Mouse (Mus musculus) CH12.LX (cell line): ENCODE measurements around the gene Kank1.
A peak's percentile ranks its signal among the peaks of the same experiment; 100 is the strongest.

Experiments used
- CHD1 ChIP-seq: IDR thresholded peaks from 2 replicates; pipeline ENCODE4 v1.6.1; 2012; ENCODE audit warnings: low read depth, low read length, improper control_type of control experiment, inconsistent platforms
- CTCF ChIP-seq, 2 experiments: IDR thresholded peaks in 1 of 2; conservative IDR thresholded peaks in 1 of 2; 2 replicates each; pipeline ENCODE4 v1.5.1; 2011 to 2012; ENCODE audit warnings: low read depth in 2 of 2, low read length in 2 of 2, improper control_type of control experiment in 1 of 2, inconsistent platforms in 1 of 2, mild to moderate bottlenecking in 1 of 2, moderate library complexity in 1 of 2
- ETS1 ChIP-seq: conservative IDR thresholded peaks from 2 replicates; pipeline ENCODE4 v1.6.1; 2012; ENCODE audit warnings: low read depth, mild to moderate bottlenecking, inconsistent platforms, low read length, improper control_type of control experiment, moderate library complexity
- GABPA ChIP-seq: IDR thresholded peaks from 2 replicates; pipeline ENCODE4 v1.6.1; 2012; ENCODE audit warnings: low read depth, low read length, improper control_type of control experiment, inconsistent platforms; ENCODE audit not compliant: insufficient replicate concordance
- MXI1 ChIP-seq: IDR thresholded peaks from 2 replicates; pipeline ENCODE4 v1.6.1; 2011; ENCODE audit warnings: mild to moderate bottlenecking, low read depth, low read length, improper control_type of control experiment
- MYC ChIP-seq: IDR thresholded peaks from 2 replicates; pipeline ENCODE4 v1.6.1; 2011; ENCODE audit warnings: low read depth, mild to moderate bottlenecking, improper control_type of control experiment, low read length
- POLR2A ChIP-seq: IDR thresholded peaks from 2 replicates; pipeline ENCODE4 v1.6.1; 2011; ENCODE audit warnings: low read depth, mild to moderate bottlenecking, improper control_type of control experiment, low read length
- SMC3 ChIP-seq: IDR thresholded peaks from 2 replicates; pipeline ENCODE4 v1.6.1; 2011; ENCODE audit warnings: low read depth, low read length, improper control_type of control experiment
- TCF12 ChIP-seq: IDR thresholded peaks from 2 replicates; pipeline ENCODE4 v1.6.1; 2014; ENCODE audit warnings: low read depth, mild to moderate bottlenecking, inconsistent platforms, low read length, improper control_type of control experiment
- ZNF384 ChIP-seq: IDR thresholded peaks from 2 replicates; pipeline ENCODE4 v1.6.1; 2012; ENCODE audit warnings: low read depth, low read length, improper control_type of control experiment, inconsistent platforms

DNA sequence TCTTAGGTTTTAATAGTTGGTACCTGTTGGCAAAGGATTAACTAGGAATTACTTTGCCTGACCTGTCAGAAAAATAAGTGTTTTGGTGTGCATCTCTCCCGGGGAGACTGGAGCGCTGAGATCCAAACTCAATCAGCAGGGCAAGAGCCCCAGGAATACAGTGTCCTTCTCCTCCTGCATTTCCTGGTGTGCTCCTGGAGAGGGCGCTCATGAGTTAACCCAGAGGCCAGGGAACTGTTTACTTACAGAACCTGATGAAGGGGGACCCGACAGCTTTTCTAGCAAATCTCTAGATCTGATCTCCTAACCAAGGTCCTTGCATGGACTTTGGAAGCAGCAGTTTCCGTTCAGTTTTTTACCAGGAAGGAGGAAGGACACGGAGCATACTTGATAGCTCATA lies 90.9 kb downstream of the Kank1 start:
- TF ChIP-seq MYC: no peak
- TF ChIP-seq CTCF (conservative IDR thresholded peaks at IDR 0.05 in 1 of 2, IDR thresholded peaks at IDR 0.05 in 1 of 2; ENCODE audit: low read depth in 2 of 2, low read length in 2 of 2): peak; percentile 37 to 40
- no peak for TF ChIP-seq CHD1
- TF ChIP-seq TCF12: no peak
- no peak for TF ChIP-seq POLR2A
- TF ChIP-seq ETS1: no peak
- no peak for TF ChIP-seq ZNF384
- no peak; the same call in 1 of the 2 replicates for TF ChIP-seq SMC3
- no peak for TF ChIP-seq GABPA
- TF ChIP-seq MXI1: no peak
